Mouse (Mus musculus): Measurements from ENCODE around the gene Vax1. TPM values are rescaled to one million over a fixed set of nuclear protein-coding genes. Genes with fewer than 3 reads are reported as not detected.

Gene Vax1
- not detected for total RNA-seq (2023)

DNA sequence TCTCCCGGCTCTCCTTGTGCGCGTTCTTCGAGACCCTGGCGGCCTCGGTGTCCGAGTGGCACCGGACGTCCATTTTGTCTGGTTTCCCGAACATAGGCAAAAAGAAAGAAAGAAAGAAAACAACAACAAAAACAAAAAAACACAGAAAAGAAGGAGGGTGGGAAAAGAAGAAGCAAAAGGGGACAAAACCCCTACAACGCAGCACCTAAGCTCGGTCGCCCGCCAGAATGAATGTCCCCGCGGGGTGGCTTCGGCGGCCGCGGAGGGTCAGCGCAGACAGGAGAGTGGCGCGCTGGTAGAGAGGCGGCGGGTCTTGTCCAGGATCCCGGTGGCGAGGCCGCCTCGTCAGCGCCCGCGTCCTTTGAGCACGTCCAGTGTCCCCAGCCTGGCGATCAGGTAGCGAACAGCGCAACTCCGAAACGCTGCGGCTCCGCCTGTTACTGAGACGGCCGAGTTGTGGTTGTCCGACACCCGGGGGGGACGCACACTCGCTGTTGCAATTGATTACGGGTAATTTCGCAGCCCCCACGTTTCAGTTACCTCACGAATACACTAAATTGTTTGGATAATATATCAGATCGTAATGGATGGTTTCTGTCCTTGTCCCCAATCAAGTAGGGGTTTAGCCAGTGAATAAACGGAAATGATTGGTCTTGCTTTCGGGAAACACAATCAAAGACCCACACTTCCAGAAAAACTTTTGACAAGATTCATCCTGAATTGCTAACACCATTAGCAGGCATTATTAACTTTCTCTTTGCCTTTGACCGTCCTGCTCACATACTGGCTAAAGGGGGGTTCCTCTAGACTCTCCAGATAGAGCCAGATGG is at the start of gene Vax1:
Gene Vax1, minus strand, starts transcription at position 121 of the 830 bp plus-strand sequence.

DNA sequence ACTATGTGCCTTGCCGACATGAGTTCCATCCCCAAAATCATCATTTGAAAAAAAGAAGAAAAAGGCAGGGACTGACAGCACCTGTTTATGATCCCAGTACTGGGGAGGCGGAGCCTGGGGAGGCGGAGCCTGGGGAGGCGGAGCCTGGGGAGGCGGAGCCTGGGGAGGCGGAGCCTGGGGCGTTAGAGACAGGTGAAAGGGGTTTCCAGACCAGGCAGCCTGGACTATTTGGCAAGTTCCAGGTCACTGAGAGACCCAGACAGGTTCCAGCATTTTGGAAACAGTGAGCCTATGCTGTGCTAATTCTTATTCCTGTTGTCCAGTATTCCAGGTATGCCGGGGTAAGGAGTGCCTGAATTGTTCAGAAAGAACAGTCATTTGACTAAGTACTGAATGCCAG is 49.1 kb upstream of the Vax1 start, which contains the start of gene Kcnk18:
Gene Kcnk18, plus strand, starts transcription at position 224 of the 400 bp plus-strand sequence.

Other genes with a start within 250 kb of the Vax1 start
- gene Eno4, start 226.6 kb downstream of the Vax1 start, total RNA-seq (2023): not detected
- gene Hspa12a, start 226.4 kb downstream of the Vax1 start, total RNA-seq (2023): 1.2 TPM
- 0.74 TPM for gene Shtn1, start 94.0 kb downstream of the Vax1 start, total RNA-seq (2023)
- not detected for gene Kcnk18, start 49.2 kb upstream of the Vax1 start, total RNA-seq (2023)
- gene Slc18a2, start 90.8 kb upstream of the Vax1 start, total RNA-seq (2023): not detected
- 1,552 TPM for gene Rps12-ps3, start 152.2 kb upstream of the Vax1 start, total RNA-seq (2023)
- gene Pdzd8, start 175.7 kb upstream of the Vax1 start, total RNA-seq (2023): 44.3 TPM